Mouse (Mus musculus) kidney, postnatal 0 days (tissue): ENCODE measurements around the gene Hoxd3. TPM values are rescaled to one million over a fixed set of nuclear protein-coding genes. Genes with fewer than 3 reads are reported as not detected.

Experiments
- ATAC-seq: fragments of 200-750 bp; cut with Nextera tagmentation; replicated peaks from 2 replicates; pipeline ENCODE4 v1.8.0; 2017; ENCODE audit warnings: low read depth, moderate number of reproducible peaks, moderate TSS enrichment, moderate library complexity; ENCODE audit not compliant: low FRiP score
- DNase-seq: peaks from one replicate; pipeline ENCODE4 v3.0.0-alpha.2; 2016; ENCODE audit warnings: low spot score
- H3K27ac ChIP-seq: fragments of 300-500 bp; sonication (generic); 2 replicates; pipeline ENCODE4 v1.5.1; 2014; ENCODE audit warnings: mild to moderate bottlenecking
- H3K27me3 ChIP-seq: fragments of 300-500 bp; sonication (generic); 2 replicates; pipeline ENCODE4 v1.6.1; 2014; ENCODE audit warnings: low read length, mixed read lengths; ENCODE audit not compliant: insufficient read depth
- H3K36me3 ChIP-seq: fragments of 300-500 bp; sonication (generic); 2 replicates; pipeline ENCODE4 v1.6.1; 2014; ENCODE audit warnings: low read length, mixed read lengths; ENCODE audit not compliant: insufficient read depth
- H3K4me1 ChIP-seq: fragments of 300-500 bp; sonication (generic); replicated peaks from 2 replicates; pipeline ENCODE4 v1.6.1; 2014; ENCODE audit warnings: antibody characterized with exemption, low read length, mixed read lengths; ENCODE audit not compliant: insufficient read depth
- H3K4me2 ChIP-seq: fragments of 300-500 bp; sonication (generic); 2 replicates; pipeline ENCODE4 v1.6.1; 2014; ENCODE audit warnings: mild to moderate bottlenecking, low read length, moderate library complexity, mixed read lengths
- H3K4me3 ChIP-seq: fragments of 300-500 bp; sonication (generic); replicated peaks from 2 replicates; pipeline ENCODE4 v1.5.1; 2014; ENCODE audit warnings: low read depth, low read length
- H3K9ac ChIP-seq: fragments of 300-500 bp; sonication (generic); 2 replicates; pipeline ENCODE4 v1.6.1; 2014; ENCODE audit warnings: low read depth, low read length
- H3K9me3 ChIP-seq: fragments of 300-500 bp; sonication (generic); replicated peaks from 2 replicates; pipeline ENCODE4 v1.6.1; 2016; ENCODE audit warnings: low read length, inconsistent platforms, mixed read lengths
- CTCF ChIP-seq: IDR thresholded peaks from 2 replicates; pipeline ENCODE4 v1.5.1; 2016; ENCODE audit warnings: antibody characterized with exemption, low read depth, mild to moderate bottlenecking, moderate library complexity
- whole genome bisulfite sequencing: fragments of 180-500 bp; shearing (Covaris S2); extraction: QIAGEN DNeasy Blood & Tissue Kit; methylation state at CpG from one replicate; pipeline ENCODE4 v1.1.7; 2014; 5-methylcytosine and 5-hydroxymethylcytosine counted together
- polyA plus RNA-seq: library from polyadenylated mRNA; unstranded; fragments of >200 nt; fragmentation: Nextera tagmentation; extraction: Ambion mirVana; gene quantifications from 2 replicates; pipeline ENCODE4 v1.2.1, GENCODE M21; 2015

Hoxd3 gene
- polyA plus RNA-seq, 1 experiment from 2014 or later: 8.0 TPM

GRCm38 (mm10) chr2:74700546-74701112 lies 11.1 kb upstream of the Hoxd3 start:
- DNase-seq: no peak
- Histone ChIP-seq H3K9me3 (no peaks in the 10 kb centered on the region), H3K4me2 (peak overlapping the region; percentile 90), H3K27me3 (no peaks in the 10 kb centered on the region), H3K4me3 (peak overlapping the region; percentile 91), H3K9ac (peak overlapping the region; percentile 100), H3K4me1 (peaks cover 14% of the 10 kb centered on the region), H3K27ac (peak overlapping the region; percentile 98), H3K36me3 (no peaks in the 10 kb centered on the region)
- TF ChIP-seq CTCF: no peak
- 17% methylated on average over 22 of the region's 22 CpGs for WGBS
- ATAC-seq: no peak

- TF ChIP-seq CTCF: peak; percentile 94
- Histone ChIP-seq H3K36me3 (no peaks in the 10 kb centered on the region), H3K4me1 (peaks cover 12% of the 10 kb centered on the region), H3K4me3 (0 out of 2 replicates have a peak overlapping the region, but pooled peaks have one; percentile 11), H3K27ac (peak overlapping the region; percentile 100), H3K9me3 (no peaks in the 10 kb centered on the region), H3K9ac (0 out of 2 replicates have a peak overlapping the region, but pooled peaks have one; percentile 35), H3K27me3 (no peaks in the 10 kb centered on the region), H3K4me2 (peak overlapping the region; percentile 90)
- ATAC-seq: no peak
- WGBS: 13% methylated on average over 17 of the region's 17 CpGs
- DNase-seq: peak; percentile 93
Observed at GRCm38 (mm10) chr2:74701949-74702819, 9.5 kb upstream of the Hoxd3 start.

GRCm38 (mm10) chr2:74702820-74703219 lies 8.9 kb upstream of the Hoxd3 start:
- Histone ChIP-seq H3K36me3 (no peaks in the 10 kb centered on the region), H3K4me3 (peak overlapping the region; percentile 89; the same call in 1 of the 2 replicates), H3K4me2 (peak overlapping the region; percentile 81), H3K27me3 (no peaks in the 10 kb centered on the region), H3K27ac (peak overlapping the region; percentile 100), H3K4me1 (peaks cover 12% of the 10 kb centered on the region), H3K9me3 (no peaks in the 10 kb centered on the region), H3K9ac (0 out of 2 replicates have a peak overlapping the region, but pooled peaks have one; percentile 4)
- TF ChIP-seq CTCF: no peak
- ATAC-seq (no peak), DNase-seq (no peak)
- 48% methylated on average over 6 of the region's 6 CpGs for WGBS

- no peak for DNase-seq
- no peaks in the 10 kb centered on the region for H3K36me3 ChIP-seq
- H3K9me3 ChIP-seq: no peaks in the 10 kb centered on the region
- peak overlapping the region; percentile 89 for H3K4me3 ChIP-seq
- no peak for ATAC-seq
- peak overlapping the region; percentile 100; the same call in 1 of the 2 replicates for H3K9ac ChIP-seq
- TF ChIP-seq CTCF: no peak
- no peaks in the 10 kb centered on the region for H3K27me3 ChIP-seq
- 37% methylated on average over 10 of the region's 10 CpGs for WGBS
- H3K4me1 ChIP-seq: peaks cover 12% of the 10 kb centered on the region
- H3K4me2 ChIP-seq: peak overlapping the region; percentile 81
- peak overlapping the region; percentile 100 for H3K27ac ChIP-seq
Observed at GRCm38 (mm10) chr2:74703317-74703716, 8.4 kb upstream of the Hoxd3 start.

GRCm38 (mm10) chr2:74703720-74704392 lies 7.9 kb upstream of the Hoxd3 start:
- ATAC-seq (peak; percentile 70), DNase-seq (no peak)
- WGBS: 17% methylated on average over 26 of the region's 26 CpGs
- Histone ChIP-seq H3K4me3 (peak overlapping the region; percentile 89), H3K27ac (peak overlapping the region; percentile 100), H3K4me2 (peak overlapping the region; percentile 81), H3K36me3 (no peaks in the 10 kb centered on the region), H3K4me1 (peaks cover 13% of the 10 kb centered on the region), H3K9me3 (no peaks in the 10 kb centered on the region), H3K27me3 (no peaks in the 10 kb centered on the region), H3K9ac (peak overlapping the region; percentile 100)
- TF ChIP-seq CTCF: no peak
